Mouse (Mus musculus): ENCODE measurements around the gene Tex9.
"Not testable (repeated sequence)": the region's sequence is repeated elsewhere in the genome, so short reads cannot be mapped to it uniquely, and the experiment has no call there.

Gene Tex9

DNA sequence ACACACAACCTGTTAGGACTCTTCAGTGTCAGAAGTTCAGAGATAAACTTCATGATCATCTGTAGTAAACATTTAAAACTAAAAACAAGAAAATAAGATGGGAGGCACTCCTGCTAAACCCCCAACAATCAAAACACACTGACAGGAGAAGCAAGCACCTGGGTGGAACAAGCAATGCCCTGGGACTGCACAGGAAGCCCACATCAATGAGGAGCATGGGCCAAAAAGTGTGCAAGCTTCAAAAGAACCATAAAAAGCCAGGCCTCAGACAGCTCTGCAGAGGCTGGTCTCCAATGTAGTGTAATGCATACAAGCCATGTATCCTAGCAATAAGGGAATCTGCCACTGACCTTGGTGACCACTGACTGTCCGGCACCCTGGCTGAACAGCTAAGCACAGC lies 12.7 kb downstream of the Tex9 start:
- no peak for DNase-seq (ENCODE audit: low read depth, low spot score)

DNA sequence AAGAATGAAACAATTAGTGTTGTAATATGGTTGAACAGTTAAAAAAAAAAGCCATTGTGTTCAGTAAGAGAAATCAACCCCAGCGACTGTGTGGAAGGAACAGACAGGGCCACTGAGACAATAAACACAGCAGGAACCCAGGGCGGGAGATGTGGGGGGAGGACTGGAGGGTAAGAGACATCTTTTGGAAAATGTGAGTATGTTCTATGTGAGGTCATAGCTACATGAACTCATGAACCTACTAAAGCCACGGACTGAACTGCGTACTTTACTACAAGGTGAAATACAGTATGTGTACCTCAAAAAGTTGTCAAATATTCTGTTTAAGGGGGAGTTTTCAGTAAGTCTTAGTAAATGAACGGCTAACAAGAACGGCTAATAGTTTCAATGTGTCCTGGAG lies 14.7 kb downstream of the Tex9 start:
- DNase-seq (ENCODE audit: low read depth, low spot score): no peak

DNA sequence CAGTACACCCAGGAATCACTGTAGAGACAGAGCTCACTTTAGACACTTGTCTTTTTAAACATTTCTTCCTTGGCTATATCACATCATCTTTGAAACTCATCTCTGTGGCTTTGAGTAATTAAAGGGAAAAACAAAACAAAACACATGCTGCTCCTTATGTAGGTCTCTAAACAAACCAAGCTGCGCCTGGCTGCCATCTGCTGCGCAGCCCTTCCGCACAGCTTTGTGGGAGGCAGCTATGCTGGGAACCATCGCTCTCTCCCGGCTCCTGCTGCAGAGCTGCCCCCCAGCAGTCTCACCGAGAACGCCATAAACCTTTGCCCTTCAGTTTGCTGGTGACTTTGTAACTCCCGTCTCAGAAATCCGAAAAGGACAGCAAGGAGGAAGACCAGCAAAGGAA lies 16.5 kb downstream of the Tex9 start:
- no peak for DNase-seq (ENCODE audit: low read depth, low spot score)

DNA sequence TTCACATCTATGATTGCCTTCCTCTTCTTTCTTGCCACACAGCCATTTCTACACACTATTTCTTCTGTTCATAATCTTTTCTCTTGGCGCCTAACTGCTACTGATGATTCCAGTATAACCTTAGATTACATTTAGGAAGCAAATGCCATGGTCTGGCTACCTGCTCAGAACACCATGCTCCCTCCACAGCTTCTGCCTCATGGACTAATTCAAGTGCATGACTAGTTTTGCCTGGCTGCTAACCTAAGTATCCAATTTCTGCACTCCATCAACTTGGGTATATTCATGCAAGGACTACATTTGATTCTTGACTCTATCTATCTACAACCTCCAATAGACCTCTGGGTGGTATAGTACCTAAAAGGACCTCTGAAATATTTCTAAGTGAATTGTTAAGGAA lies 22.2 kb downstream of the Tex9 start:
- DNase-seq (ENCODE audit: low read depth, low spot score): no peak

DNA sequence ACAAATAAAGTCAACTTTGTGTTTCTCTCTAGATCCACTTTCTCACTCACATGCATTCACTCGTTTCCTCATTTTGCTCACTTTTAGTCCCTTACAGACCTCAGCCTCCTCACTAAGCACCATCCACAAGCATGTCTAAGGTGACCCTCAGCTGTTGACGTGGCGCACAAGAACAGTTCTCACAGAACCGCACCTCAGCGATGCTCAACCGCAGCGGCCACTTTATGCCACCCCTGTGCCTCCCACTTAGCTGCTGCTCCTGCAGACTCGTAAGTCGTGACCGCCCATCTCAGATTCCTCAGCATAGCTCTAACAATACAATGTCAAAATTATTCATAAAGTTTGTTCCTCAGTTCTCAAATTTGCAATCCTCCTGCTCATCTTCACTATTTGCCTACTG lies 23.4 kb downstream of the Tex9 start:
- DNase-seq (ENCODE audit: low read depth, low spot score): no peak

DNA sequence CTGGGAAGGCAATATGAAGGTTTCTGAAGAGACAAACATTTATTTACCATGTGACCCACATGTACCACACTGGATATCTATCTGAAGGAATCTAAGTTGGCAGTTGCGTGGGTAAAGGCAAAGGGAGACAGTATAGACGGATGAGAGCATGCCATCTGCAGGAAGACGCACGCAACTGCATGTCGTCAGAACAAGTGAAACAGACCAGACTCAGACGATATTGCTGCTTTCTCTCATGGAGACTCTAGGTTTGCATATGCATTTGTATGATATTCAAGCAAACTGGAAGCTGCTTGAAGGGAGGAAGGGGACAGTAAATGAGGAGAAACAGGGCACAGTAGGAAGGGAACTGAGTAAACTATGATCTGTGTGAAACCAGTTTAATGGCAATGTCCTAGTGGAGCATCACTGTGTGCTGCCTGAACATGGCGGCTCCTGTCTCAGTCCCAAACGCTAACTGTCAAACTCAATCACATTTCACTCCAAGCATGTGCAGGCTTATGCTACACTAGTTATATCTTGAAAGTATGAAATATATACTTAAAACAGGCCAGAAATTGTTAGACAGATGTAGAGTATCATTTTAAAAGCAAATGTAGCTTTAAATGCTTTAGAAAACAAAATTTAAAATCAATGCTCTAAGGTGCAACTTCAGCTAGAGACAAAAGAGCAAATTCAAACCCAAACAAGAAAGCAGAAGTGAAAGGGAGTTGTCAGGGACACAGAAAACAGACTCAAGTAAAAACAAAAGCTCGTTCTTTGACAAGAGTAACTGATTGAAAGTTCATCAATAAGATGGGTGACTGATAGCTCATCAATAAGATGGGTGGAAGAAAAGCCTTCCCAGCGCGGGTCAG lies 24.2 kb downstream of the Tex9 start:
- DNase-seq (ENCODE audit: low read depth, low spot score): no peak

DNA sequence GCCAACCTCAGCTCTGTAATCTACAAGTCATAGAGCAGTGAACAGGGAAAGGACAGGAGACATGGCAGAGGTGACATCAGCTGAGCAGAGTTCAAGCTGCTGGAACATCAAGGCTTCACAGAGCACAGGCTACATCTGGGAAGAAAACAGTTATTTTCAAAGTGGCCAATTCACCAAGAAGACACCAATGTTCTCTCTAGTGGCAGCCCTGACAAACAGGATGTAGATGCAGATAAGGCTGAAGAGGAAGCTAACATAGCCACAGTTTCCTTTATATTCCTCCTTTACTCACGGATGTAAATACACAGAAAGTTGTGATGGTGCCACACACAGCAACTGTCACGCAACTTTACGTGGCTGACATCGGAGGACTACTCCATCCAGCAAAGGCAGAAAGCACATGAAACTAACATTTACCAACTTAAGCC lies 26.2 kb downstream of the Tex9 start:
- no peak for DNase-seq (ENCODE audit: low read depth, low spot score)

DNA sequence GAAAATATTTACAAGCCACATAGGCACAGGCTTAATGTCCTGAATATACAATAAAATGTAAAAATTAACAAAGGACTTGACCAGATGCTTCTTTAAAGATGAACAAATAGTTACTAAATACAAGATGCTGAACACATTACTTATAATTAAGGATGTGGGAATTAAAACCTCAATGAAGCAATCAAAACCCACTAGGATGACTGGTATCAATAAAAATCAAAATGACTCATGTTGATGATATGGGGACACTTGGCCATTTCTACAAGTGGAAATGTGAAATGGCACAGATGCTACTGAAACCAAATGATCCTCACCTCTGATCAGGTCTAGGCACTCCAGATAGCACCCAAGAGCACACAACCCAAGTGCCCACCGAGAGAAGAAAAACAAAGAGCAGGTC lies 27.2 kb downstream of the Tex9 start:
- no peak for DNase-seq (ENCODE audit: low read depth, low spot score)

DNA sequence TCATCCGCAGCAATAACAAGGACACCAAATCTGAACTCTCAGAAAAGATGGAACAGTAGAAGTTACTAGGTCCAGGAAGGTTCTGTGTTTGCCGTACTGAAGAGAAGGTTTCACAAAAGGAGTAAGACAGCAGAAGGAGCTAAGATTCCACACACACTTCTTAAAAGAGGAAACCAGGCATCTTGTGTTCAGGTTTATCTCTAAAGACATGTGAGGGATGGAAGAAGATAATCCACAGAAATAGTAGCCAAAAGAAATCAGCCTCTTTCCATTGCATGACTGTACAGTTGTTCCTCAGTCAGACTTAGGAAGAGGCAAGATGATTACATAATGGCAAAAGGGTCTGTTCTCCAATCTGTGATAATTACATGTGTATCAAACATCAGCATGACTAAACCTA lies 29.6 kb downstream of the Tex9 start:
- DNase-seq (ENCODE audit: low read depth, low spot score): no peak

DNA sequence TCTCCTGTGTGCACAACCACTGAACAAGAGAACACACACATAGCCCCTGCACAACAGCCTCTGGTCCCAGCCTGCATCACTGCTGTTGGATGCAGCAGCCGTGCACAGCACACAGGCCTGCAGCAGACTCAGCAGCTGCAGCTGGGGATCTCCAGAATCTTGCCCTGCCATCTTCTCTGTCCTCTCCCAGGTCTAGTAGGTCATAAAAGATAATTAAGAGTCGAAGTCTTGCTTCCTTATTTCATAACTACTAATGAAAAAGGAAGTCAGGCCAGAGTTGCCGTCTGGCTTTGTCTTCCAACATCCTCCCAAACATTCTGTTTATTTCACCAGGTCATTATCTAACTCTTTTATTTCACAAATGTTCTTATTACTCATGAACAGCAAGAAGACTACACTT lies 31.2 kb downstream of the Tex9 start:
- DNase-seq (ENCODE audit: low read depth, low spot score): no peak

DNA sequence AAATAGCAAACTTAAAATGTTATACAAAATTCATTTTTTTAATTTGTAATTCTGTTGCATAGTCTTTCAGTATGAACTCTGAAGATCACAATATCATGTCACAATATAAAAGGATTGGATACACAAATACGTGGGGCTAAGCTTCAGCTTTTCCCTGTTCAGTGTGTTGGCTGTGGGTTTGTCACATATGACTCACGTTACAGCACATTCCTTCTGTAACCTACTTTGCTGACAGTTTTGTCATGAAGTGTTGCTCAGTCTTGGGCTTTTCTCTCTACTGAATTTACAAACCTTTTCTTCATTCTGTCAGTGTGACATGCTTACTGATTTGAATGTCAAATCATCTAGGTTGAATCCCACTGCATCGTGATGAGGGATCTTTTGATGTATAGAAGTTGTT lies 32.3 kb downstream of the Tex9 start:
- DNase-seq (ENCODE audit: low read depth, low spot score): no peak

DNA sequence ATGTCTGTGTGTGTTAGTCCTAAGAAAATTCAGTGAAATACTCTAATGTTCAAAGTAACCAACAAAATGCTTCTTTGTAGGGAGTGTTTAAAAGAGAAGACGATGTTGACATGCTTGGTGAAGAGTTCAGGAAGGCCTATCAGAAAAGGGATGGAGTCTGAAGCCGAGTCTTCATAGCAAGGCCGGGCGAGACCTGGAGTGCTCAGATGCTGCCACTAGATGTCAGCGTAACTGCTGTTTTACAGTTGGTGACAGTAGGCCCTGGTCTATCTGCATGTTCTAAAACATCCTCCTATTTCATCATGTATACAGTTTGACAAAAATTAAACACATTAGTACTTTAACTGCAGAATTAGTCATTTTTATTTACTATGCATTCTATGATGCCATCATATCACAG lies 33.8 kb downstream of the Tex9 start:
- DNase-seq (ENCODE audit: low read depth, low spot score): no peak

DNA sequence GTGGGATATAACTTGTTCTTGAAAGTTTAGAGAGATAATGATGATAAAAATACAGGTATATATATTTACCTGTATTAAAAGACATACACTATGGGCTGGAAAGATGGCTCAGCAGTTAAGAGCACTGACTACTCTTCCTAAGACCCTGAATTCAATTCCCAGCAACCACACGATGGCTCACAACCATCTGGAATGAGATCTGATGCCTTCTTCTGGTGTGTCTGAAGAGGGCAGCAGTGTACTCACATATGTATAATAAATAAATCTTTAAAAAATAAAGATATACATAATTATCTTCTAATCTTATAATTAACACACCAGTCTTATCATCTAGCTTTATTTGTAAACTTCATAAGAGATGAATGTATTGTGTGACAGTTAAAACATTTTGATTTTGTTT lies 35.6 kb downstream of the Tex9 start:
- no peak for DNase-seq (ENCODE audit: low read depth, low spot score)

DNA sequence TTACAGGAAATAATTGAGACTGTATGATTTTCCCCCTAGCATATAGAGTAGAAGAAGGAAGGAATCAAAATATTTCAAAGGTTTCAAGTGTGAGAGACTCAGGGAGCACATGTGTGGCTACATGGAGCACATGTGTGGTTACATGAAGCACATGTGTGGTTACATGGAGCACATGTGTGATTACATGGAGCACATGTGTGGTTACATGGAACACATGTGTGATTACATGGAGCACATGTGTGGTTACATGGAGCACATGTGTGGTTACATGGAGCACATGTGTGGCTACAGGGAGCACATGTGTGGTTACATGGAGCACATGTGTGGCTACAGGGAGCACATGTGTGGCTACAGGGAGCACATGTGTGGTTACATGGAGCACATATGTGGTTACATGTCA lies 37.7 kb downstream of the Tex9 start:
- DNase-seq (ENCODE audit: low read depth, low spot score): not testable (repeated sequence)

DNA sequence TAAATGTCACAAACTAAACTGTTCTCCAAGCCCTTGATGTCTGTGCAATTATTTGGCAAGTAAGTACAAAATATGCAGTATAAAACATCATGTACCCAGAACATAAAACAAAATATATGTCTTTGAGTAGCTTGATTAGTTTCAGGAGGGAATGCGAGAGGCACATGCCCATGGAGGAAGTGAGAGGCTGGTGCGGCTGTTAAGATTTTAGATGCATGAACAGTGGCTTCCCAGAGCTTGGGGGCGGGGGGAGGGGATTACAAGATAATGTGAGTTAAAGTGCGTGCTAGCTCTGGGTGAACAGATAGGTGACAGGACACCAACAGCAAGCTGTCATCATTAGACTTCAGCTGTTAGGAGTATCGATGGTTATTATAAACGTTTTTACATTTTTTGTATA lies 40.9 kb downstream of the Tex9 start:
- DNase-seq (ENCODE audit: low read depth, low spot score): no peak

DNA sequence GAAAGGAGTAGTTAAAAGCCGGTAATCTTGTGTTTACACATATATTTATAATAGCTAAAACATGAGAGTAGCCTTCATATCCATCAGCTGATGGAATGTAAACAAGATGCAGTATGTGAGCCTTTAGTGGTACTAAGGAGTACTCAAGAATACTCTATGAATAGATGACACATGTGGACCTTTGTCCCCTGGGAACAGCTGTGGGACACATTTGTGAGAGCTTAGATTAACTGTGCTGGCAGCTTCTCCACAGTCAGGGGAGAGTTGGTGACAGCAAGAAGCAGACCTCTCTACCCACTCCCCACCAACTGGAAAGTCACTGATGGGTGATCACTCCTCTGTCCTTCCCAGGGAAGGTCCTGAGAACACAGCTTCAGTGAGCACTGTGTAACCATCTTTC lies 41.6 kb downstream of the Tex9 start:
- no peak for DNase-seq (ENCODE audit: low read depth, low spot score)

DNA sequence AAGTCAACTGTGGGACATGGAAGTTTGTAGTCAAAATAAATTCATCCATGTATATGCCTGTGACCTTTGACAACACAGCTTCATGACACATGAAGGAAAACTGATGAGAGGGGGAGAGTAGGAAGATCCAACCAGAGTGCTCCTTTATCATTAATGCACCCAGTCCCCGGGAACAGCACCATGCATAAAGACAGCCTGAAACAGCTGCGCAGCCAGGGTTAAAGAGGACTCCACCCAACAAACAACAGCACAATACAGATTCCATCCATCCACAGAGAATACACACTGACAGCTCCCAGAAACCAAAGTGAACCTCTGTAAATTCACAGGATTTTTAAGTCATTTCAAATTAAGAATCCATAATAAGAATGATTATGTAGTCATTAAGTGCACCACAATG lies 42.2 kb downstream of the Tex9 start:
- no peak for DNase-seq (ENCODE audit: low read depth, low spot score)

DNA sequence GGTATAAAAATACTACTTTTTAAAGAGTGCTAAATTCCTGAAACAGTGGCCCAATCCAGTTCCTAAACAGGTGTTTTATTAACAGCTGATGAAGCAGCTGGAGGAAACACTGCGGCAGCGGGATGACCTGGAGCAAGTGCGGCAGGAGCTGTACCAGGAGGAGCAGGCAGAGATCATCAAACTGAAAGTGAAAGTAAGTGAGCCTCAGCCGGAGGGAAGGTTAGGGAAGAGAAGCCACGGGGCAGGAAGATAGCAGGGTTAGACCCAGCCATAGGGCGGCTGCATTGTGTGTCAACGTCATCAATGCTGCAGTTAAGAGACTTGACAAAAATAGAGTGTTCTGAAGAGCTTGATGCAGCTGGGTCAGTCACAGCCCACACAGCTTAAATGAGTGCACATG lies 42.6 kb downstream of the Tex9 start:
- DNase-seq (ENCODE audit: low read depth, low spot score): no peak

DNA sequence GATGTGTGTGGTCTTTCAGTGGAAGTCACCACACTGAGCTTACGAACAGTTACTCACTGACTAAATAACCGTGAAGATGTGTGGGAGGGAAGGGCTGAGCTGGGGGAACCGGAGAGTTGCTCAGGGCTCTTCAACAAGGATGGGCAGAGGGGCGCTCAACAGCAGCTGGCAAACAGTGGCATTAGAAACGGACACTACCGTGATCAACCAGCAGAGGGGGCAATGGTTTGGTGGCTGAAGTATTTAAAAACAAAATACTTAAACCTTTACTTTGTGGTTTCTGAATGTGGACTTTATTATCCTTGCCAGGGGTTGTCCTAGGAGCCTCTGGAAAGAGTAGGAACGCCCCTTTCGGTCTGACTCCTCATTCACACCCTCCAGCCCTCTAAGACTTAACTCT lies 44.0 kb downstream of the Tex9 start:
- no peak for DNase-seq (ENCODE audit: low read depth, low spot score)

DNA sequence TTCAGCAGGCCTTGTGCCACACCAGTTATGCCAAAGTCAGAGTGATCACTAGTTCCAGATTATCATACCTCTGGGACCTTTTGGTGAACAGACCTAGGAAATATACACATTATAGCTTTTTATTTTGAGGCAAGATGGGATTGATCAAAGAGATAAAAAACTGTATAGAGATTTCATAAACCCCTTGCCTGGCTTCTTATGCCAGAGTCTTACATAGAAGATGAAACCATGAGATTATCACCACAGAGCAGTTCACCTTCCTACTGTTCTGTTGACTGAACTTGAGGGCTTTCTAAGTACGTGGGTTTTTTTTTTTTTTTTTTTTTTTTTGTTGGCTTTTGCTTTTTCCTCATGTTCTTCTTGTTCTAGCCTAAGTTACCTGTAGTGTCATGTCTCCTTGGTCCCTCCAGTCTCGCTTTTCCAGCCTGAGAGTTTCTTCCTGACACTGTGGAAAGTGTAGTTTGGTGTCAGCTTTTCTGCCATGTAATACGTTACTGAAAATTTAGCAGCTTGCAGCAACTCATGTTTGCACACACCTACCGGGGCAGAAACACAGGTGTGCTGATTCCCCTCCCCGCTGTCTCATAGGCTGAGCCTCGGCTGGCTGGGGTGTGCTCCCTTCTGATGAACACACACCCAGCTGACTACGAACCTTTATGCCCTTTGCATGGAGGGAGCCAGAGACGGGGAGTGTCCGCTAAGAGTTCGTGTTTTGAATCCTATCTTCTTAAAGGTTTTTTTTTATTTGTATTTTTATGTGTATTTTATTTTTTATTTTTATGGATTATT lies 49.9 kb downstream of the Tex9 start:
- no peak for DNase-seq (ENCODE audit: low read depth, low spot score)

DNA sequence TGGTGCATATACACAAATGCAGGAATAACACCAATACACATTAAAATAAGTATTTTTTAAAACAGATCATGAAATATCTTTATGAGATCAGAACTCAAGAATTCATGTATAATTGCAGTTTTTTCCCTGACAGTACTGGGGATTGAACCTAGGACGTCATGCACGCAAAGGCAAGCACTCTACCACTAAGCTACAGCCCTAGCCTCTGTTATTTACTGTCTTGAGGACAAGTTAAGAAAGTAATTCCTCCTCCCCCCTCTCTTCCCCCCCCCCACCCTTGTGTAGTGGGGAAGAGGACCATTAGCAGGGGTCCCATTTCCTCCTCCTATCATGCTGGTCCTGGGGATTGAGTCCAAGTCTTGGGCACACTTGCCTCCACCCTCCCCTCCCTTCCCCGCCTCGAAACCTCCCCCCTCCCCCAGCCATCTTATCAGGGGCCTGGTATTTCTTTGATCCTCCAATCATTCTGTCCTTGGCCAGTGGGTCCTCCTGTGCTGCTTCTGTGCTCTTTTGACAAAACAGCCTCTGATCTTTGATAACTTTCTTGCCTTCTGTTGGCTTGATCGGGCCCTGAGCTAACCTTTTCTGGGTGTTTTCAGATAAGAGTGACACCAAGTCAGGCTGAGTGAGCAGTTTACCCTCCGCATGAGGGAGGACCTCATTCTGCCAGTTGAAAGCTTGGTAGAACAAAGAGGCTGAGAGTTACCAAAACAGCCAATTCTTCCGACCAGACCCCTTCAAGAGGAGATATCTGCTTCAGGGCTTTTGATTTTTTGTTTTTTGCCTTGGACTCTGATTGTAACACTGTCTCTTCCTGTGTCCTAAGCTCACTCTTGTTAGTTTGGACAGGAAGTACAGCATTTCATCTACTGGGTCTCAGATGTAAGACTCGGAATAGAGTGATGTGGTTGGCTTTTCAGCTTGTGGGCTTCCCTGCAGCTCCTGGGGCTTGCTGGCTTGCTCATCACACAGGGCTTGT lies 50.8 kb downstream of the Tex9 start:
- DNase-seq (ENCODE audit: low read depth, low spot score): no peak

DNA sequence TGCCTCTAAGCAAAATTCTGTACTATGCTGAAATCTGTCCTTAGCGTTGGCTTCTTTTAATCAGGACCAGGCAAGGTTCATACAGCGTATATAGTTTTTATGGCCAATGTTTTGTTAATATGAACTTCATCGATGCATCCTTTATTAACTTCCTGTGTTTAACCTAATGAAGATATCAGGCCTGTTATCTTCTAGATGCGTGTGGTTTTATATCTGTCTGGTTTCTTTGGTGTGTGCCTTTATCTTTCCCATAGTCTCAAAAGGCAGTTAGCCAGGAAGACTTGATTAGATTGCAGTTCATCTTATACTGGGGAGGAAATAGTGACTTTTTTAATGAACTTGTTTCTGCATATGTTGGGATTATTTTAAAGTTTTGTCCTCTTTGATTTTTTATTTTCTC lies 51.7 kb downstream of the Tex9 start:
- no peak for DNase-seq (ENCODE audit: low read depth, low spot score)
